Comparison of ENCODE assay signal across 11 mouse cellular contexts in the genomic region with DNA sequence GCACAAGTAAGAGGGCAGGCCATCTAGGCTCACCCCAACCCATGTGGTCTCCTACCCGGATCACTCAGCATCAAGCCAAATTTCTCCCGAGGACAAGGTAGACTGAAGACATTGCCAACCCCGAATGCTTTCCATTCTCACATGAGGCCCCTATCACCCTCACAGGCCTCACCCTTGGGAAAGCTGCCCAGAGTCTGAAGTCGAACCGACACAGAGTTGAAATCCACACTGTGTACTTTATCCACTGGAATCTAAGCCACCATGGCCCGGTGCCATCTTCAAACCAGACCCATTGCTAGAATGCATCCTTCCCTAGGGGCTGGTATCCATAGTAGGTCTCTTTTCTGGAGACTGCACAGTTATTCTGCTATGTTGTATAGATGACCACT. TPM values are rescaled to one million over a fixed set of nuclear protein-coding genes. Genes with fewer than 3 reads are reported as not detected.
A peak's percentile ranks its signal among the peaks of the same experiment; 100 is the strongest.
DNase-seq lines count a peak whose midpoint lies in the region; ATAC-seq lines count a peak whose summit lies in the region.
"Had no signal": no experiment of that assay in that cellular context is flagged by ENCODE, and none has a peak within 500 bp of the region (broad histone marks: within the 10 kb centered on the region; RNA-seq: fewer than 3 reads in every experiment).

No protein-coding gene starts in this region.

- no peaks in the 10 kb centered on the region for H3K36me3 ChIP-seq in kidney, embryonic 15.5 days
- H3K36me3 ChIP-seq in embryonic facial prominence, embryonic 14.5 days (ENCODE audit: control insufficient read depth, insufficient read depth, low read length), result no peaks in the 10 kb centered on the region
- no peaks in the 10 kb centered on the region for H3K36me3 ChIP-seq in stomach, embryonic 15.5 days
- H3K36me3 ChIP-seq: hindbrain, embryonic 15.5 days; midbrain, embryonic 10.5 days had no signal

- no peaks in the 10 kb centered on the region for H3K9me3 ChIP-seq in kidney, embryonic 15.5 days (replicated peaks)
- no peaks in the 10 kb centered on the region for H3K9me3 ChIP-seq in embryonic facial prominence, embryonic 14.5 days (ENCODE audit: control insufficient read depth, low read length)
- no peaks in the 10 kb centered on the region for H3K9me3 ChIP-seq in stomach, embryonic 15.5 days
- H3K9me3 ChIP-seq: hindbrain, embryonic 15.5 days; midbrain, embryonic 10.5 days had no signal

- H3K4me1 ChIP-seq in kidney, embryonic 15.5 days, result no peaks in the 10 kb centered on the region
- 0 out of 2 replicates have a peak, but pooled peaks cover 8% of the 10 kb centered on the region for H3K4me1 ChIP-seq in embryonic facial prominence, embryonic 14.5 days (ENCODE audit: control insufficient read depth, insufficient read depth, low read length)
- 0 out of 2 replicates have a peak, but pooled peaks cover 12% of the 10 kb centered on the region for H3K4me1 ChIP-seq in stomach, embryonic 15.5 days
- H3K4me1 ChIP-seq: hindbrain, embryonic 15.5 days; midbrain, embryonic 10.5 days had no signal

- H3K4me2 ChIP-seq in kidney, embryonic 15.5 days, result no peak overlapping the region
- H3K4me2 ChIP-seq in embryonic facial prominence, embryonic 14.5 days (ENCODE audit: low read depth, low read length), result no peak overlapping the region
- H3K4me2 ChIP-seq in stomach, embryonic 15.5 days, result no peak overlapping the region
- H3K4me2 ChIP-seq: hindbrain, embryonic 15.5 days had no signal

- no peak for ATAC-seq in kidney, embryonic 15.5 days (replicated peaks; ENCODE audit: low FRiP score)
- peak; percentile 79 for ATAC-seq in embryonic facial prominence, embryonic 14.5 days (ENCODE audit: low read depth)
- ATAC-seq in stomach, embryonic 15.5 days (ENCODE audit: insufficient read depth, low FRiP score, low read depth), result 0 out of 2 replicates have a peak, but pooled peaks have one; percentile 28

- no peak overlapping the region for H3K4me3 ChIP-seq in kidney, embryonic 15.5 days (replicated peaks)
- no peak overlapping the region for H3K4me3 ChIP-seq in embryonic facial prominence, embryonic 14.5 days (ENCODE audit: low read depth, low read length)
- no peak overlapping the region for H3K4me3 ChIP-seq in stomach, embryonic 15.5 days (replicated peaks)
- H3K4me3 ChIP-seq: hindbrain, embryonic 15.5 days; midbrain, embryonic 10.5 days had no signal

- no peaks in the 10 kb centered on the region for H3K27me3 ChIP-seq in kidney, embryonic 15.5 days
- H3K27me3 ChIP-seq in embryonic facial prominence, embryonic 14.5 days (replicated peaks; ENCODE audit: control insufficient read depth, insufficient read depth, low read length), result no peaks in the 10 kb centered on the region
- H3K27me3 ChIP-seq in stomach, embryonic 15.5 days (replicated peaks), result no peaks in the 10 kb centered on the region
- H3K27me3 ChIP-seq: hindbrain, embryonic 15.5 days had no signal

- no peak overlapping the region for H3K9ac ChIP-seq in kidney, embryonic 15.5 days
- H3K9ac ChIP-seq in embryonic facial prominence, embryonic 14.5 days (ENCODE audit: low read depth, low read length), result no peak overlapping the region
- no peak overlapping the region for H3K9ac ChIP-seq in stomach, embryonic 15.5 days
- H3K9ac ChIP-seq: hindbrain, embryonic 15.5 days had no signal

- peak; percentile 66 to 80 for DNase-seq in kidney, adult 8-10 months
- DNase-seq in embryonic facial prominence, embryonic 14.5 days (ENCODE audit: low spot score), result peak; percentile 64
- DNase-seq in liver, result peak; percentile 31
- DNase-seq in layer of hippocampus, adult 11-12 months (ENCODE audit: low spot score), result no peak
- DNase-seq in left cerebral cortex, adult 18-20 months (ENCODE audit: low spot score in 2 of 2), result no peak

- no peak overlapping the region for H3K27ac ChIP-seq in kidney, embryonic 15.5 days
- H3K27ac ChIP-seq in embryonic facial prominence, embryonic 14.5 days (replicated peaks; ENCODE audit: low read depth, low read length), result no peak overlapping the region
- no peak overlapping the region for H3K27ac ChIP-seq in stomach, embryonic 15.5 days
- H3K27ac ChIP-seq: hindbrain, embryonic 15.5 days; midbrain, embryonic 10.5 days had no signal

- WGBS in kidney, embryonic 15.5 days, result 83% methylated on average over 6 of the region's 6 CpGs
- 67% methylated on average over 6 of the region's 6 CpGs for WGBS in embryonic facial prominence, embryonic 14.5 days
- WGBS in stomach, embryonic 15.5 days, result 59% methylated on average over 6 of the region's 6 CpGs

RNA-seq across cellular contexts. Expression of a gene that starts 37.5 kb away (rescaled TPM):
- 58.5 and 62.2 TPM in 2 replicates for polyA plus RNA-seq in kidney, embryonic 15.5 days (2015; fragmentation: Nextera tagmentation; extraction: Ambion mirVana)
- 47.3 and 53.7 TPM in 2 replicates for polyA plus RNA-seq in embryonic facial prominence, embryonic 14.5 days (2014; fragmentation: Nextera tagmentation; extraction: Ambion mirVana)
- polyA plus RNA-seq in stomach, embryonic 15.5 days (2015; fragmentation: Nextera tagmentation; extraction: Ambion mirVana), result 48.8 and 49.4 TPM in 2 replicates
- total RNA-seq in left cerebral cortex, adult 18-20 months (2021), result 10 to 100 TPM; 41.7 to 53.2 TPM

RNA-seq across cellular contexts. Expression of a gene that starts 41.5 kb away (rescaled TPM):
- 29.9 and 31.0 TPM in 2 replicates for polyA plus RNA-seq in kidney, embryonic 15.5 days (2015; fragmentation: Nextera tagmentation; extraction: Ambion mirVana)
- polyA plus RNA-seq in embryonic facial prominence, embryonic 14.5 days (2014; fragmentation: Nextera tagmentation; extraction: Ambion mirVana), result 32.6 and 33.2 TPM in 2 replicates
- 45.5 and 53.4 TPM in 2 replicates for polyA plus RNA-seq in stomach, embryonic 15.5 days (2015; fragmentation: Nextera tagmentation; extraction: Ambion mirVana)
- total RNA-seq in left cerebral cortex, adult 18-20 months (2021), result 1 to 10 TPM; 9.8 to 9.9 TPM

RNA-seq across cellular contexts. Expression of a gene that starts 56.0 kb away (rescaled TPM):
- polyA plus RNA-seq in kidney, embryonic 15.5 days (2015; fragmentation: Nextera tagmentation; extraction: Ambion mirVana), result not detected in 2 replicates
- polyA plus RNA-seq in embryonic facial prominence, embryonic 14.5 days (2014; fragmentation: Nextera tagmentation; extraction: Ambion mirVana), result not detected in 2 replicates
- polyA plus RNA-seq in stomach, embryonic 15.5 days (2015; fragmentation: Nextera tagmentation; extraction: Ambion mirVana), result not detected in 2 replicates
- not detected for total RNA-seq in left cerebral cortex, adult 18-20 months (2021)
- total RNA-seq: left cerebral cortex, postnatal 10 days had no signal
- polyA plus RNA-seq: hindbrain, embryonic 15.5 days; midbrain, embryonic 10.5 days; neural tube, embryonic 14.5 days had no signal

Comparison
In these comparisons a context has a peak if more than half of its experiments do, and no peak if none do; other contexts are left out.
1. DNase-seq: peak in kidney, adult 8-10 months (2 of 2), embryonic facial prominence, embryonic 14.5 days (single experiment) and liver (single experiment); none in layer of hippocampus, adult 11-12 months (single experiment) and left cerebral cortex, adult 18-20 months (0 of 2).